Mouse (Mus musculus) cerebral cortex, adult 2 months (tissue): Measurements from ENCODE around the gene Arhgap32.

Source experiments
- WGBS: fragments of 180-500 bp; shearing (Covaris S2); methylation state at CpG from one replicate; pipeline ENCODE4 v1.1.7; 2018; 5-methylcytosine and 5-hydroxymethylcytosine counted together

The Arhgap32 gene

DNA sequence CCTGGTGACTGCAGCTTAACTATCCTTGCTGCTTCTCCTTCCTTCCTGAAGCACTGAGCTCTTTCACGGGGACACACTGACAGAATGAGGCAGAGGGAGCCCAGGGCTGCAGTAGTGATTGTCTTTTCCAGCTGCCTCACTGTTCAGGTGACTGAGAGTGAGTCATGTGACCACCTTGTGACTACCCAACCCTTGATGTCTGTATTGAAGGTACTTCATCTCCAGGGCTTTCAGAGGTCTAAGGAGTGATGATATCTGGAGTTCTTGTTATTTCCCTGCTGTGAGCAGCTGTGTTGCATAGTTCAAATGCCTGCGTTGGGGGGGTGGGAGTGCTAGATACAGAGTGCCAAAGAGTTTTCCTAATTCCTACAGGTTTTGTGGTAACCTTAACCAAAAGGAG is 141.9 kb downstream of the Arhgap32 start:
- 64% methylated on average over 2 of the region's 2 CpGs for WGBS

DNA sequence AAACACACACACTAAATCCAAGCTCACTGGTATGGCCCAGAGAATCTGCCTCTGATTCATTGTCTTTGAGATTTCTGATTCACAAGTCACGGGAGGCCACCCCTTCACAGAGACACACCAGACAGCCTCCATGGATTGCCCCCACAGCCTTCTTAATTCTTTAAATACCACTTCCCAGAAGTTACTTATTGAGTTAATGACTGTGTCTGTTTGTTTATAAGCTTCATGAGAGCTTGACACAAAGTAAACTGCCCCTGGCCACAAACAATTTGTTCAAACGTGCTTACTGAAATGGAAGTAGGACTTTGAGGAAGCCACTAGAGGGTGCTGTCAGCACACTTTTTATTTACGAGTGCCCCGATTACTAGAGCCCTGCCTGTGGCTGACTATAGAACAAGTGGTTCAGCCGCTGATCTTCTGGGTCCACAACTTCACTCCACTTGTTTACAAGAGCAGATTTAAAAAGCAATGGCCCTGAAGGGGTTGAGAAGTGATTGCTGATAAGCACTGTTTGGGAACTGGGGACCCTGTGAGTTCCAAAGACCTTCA is 156.0 kb downstream of the Arhgap32 start:
- 10% methylated on average over 5 of the region's 5 CpGs for WGBS

DNA sequence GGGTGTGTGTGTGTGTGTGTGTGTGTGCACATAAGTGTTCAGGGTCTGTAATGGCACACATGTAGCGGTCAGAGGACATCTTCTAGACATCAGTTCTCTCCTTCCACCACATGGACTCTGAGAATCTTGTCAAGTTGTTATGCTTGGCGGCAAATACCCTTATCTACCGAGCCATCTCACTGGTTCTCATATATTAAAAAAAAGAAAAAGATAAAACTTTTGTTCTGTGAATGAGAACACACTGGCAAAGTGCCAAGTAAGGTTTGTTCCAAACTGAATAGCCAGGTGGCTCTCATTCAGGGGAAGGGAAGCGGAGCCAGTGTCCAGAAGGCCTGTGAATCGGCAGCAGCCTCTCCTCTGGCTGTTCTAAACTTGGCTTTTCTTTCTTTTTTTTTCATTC is 162.1 kb downstream of the Arhgap32 start:
- WGBS = 81% methylated on average over 5 of the region's 5 CpGs

DNA sequence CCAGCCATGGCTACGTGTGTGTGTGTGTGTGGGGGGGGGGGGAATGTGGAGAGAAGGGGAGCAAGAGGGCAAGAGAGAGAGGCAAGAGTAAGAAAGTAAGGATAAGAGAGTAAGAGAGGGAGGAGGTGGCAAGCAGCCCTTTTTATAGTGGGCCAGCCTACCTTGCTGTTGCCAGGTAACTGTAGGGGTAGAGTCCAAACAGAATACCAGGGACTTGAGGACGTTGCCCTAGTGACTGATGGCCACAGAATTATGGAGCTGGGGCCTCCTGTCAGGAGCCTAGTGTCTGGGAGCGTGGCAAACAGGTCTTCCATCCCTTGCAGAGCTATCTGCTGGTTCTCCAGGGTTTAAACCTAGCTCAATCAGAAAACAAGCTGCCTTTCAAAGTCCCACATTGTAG is 163.9 kb downstream of the Arhgap32 start:
- 85% methylated on average over 3 of the region's 3 CpGs for WGBS

DNA sequence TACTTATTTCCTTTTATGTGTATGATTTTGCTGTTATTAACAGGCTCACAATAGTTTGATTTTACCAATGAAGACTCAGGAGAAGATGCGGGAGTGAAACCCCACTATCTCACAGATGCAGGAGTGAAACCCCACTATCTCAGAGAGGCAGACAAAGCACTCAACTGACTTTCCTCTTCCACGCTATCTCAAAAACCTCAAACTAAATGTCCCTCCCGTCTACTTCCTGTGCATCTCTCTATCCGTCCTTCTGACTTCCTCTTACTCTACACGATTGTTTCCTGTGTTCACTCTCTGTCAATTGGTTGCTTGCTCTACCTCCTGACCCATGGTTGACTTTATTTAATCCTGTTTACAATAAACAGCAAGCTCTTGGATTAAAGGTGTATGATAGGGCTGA is 164.5 kb downstream of the Arhgap32 start:
- WGBS = 86% methylated on average over 5 of the region's 5 CpGs

DNA sequence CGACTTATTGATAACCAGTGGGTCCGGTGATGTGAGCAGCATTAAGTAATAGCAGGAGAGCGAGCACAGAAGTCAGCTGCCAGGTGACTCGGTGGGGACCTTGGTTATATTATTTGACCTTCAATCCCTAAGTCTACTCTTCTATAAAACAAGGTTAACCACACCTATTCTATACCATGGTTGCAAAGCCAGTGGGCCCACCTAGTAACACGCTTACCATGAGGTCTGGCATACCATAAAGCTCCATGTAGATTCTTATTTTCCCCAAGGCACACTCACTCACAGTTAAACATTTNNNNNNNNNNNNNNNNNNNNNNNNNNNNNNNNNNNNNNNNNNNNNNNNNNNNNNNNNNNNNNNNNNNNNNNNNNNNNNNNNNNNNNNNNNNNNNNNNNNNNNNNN is 167.7 kb downstream of the Arhgap32 start:
- 96% methylated on average over 5 of the region's 5 CpGs for WGBS

DNA sequence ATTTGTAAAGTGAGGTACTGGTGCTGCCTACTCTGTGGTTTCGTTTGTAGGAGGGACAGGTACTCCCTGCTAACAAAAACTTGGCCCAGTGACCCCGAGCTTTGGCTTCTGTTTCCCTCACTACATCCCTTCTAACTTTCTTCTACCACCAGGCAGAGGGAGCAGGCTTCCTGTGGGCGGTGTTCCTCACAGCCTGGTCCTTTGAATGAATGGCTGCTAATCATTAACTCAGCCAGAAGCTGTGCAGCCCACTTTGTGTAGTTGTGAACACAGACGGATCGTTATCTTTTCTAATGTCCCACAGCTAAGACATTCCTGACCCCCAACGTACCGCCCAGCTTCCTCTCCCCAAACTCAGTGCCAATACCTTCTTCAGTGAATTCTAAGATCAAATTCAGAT is 175.7 kb downstream of the Arhgap32 start:
- 59% methylated on average over 7 of the region's 7 CpGs for WGBS

DNA sequence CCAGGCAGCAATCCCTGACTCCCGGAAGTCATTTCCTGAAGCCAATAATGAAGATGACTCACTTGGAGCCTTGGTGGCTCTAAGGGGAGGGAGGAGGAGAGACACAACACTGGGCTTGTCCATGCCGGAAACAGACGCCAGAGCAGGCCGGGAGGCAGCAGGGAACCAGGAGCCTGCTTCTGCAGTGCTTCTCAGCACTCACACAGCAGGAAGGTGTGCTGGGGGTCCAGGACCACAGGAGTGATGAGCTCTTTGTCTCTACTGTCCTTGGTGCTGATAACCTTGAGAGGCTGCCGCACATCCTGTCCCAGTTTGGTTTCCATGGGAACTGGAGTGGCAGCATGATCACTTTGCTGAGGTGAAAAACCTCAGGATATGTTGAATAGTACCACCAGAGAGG is 176.8 kb downstream of the Arhgap32 start:
- 32% methylated on average over 5 of the region's 5 CpGs for WGBS

DNA sequence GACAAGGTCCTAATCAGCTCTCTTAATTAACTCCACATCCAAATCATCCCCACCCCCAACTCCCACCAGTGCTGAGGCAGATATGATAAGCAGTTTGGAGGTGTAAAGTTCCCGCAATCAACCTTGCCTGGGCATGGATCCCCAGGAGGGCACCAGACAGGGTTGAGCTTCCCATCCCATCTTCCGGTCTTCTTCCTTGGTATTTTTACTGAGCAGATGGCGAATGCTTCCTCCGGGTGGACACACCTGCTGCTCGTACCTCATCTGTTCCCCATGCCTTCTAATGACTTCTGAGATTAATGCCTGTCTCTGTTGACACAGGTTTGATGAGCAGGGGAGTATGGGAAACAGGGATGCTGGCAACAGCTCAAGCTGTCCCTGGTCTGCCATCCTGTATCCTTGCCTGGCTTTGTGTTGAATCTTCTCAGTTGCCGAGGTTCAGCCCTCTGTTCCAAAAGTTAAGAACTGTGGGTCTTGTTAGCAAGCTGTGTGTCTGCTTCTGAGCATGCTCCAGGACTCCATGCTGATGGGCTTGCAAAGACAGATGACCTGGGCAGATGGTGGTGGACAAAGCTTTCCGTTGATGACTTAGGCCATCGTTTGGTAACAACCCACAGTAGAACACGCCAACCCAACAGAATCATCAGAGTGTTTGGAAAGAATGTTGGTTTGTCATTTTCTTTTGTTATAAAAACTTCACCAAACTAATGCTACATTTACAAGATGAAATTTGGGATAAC is 179.3 kb downstream of the Arhgap32 start:
- WGBS = 92% methylated on average over 9 of the region's 9 CpGs

DNA sequence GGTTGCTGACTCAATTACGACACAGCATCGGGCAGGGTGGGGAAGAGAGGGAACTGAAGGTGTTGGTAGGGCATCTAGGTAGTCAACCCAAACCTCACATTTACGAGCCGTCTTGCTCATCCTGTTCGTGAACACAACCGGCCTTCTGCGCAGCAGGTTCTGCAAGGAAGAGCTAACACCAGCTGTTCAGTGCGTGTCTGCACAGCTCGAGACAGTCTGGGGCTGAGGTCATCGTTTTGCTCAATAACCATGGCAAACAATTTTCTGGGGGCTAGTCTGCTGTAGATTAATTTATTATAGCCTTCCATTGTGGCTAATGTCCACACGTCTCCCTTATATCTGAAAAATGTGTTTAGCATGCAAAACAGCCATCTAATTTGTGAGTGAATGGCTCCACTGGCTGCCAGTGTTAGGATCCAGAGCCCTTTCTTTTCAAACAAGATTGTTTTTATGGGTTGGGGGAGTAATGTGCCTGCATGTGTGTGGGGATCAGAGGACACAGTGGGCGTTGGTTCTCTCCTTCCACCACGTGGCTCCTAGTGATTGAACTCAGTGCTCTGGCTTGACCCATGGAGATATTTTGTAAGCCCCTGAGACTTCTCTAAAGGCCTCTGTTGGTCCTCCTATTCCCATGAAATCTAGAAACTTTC is 186.7 kb downstream of the Arhgap32 start:
- WGBS = 61% methylated on average over 13 of the region's 13 CpGs

DNA sequence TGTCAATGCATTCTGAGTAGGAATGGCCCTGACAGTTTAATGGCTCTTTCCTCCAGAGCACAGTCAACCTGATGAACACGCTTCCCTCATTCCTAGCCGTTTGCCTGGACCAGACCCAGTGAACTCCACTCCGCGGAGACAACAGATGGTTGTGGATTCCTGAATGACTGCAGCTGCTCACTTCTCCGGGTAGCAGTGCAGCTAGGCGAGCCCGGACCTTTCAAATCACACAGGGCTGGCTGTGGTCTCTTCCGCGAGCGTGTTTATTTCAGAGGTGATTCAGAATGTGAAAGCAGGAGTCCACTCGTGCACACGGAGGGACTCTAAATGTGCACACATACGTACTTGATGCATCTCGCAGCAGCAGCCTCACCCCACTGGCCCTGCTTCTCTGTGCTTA is 195.8 kb downstream of the Arhgap32 start:
- 35% methylated on average over 14 of the region's 14 CpGs for WGBS

DNA sequence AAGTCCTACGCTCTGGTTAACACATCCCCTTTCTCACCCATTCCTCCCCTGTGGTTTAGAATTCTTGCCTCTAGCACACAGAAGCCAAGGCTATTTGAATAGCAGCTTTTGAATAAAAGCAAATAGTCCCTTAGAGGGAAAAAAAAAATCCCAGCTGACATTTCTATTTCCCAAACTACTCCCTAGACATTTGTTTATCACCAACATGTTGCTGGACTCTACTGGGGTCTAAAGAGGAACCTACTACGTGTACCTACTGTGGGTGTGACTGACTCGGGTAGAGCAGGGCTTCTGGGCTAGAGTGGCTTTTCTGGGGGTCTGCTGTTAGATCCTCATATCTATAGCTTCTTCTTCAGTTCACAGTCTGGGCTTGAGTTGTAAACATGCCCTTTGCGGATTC is 196.3 kb downstream of the Arhgap32 start:
- WGBS = 61% methylated on average over 4 of the region's 4 CpGs

DNA sequence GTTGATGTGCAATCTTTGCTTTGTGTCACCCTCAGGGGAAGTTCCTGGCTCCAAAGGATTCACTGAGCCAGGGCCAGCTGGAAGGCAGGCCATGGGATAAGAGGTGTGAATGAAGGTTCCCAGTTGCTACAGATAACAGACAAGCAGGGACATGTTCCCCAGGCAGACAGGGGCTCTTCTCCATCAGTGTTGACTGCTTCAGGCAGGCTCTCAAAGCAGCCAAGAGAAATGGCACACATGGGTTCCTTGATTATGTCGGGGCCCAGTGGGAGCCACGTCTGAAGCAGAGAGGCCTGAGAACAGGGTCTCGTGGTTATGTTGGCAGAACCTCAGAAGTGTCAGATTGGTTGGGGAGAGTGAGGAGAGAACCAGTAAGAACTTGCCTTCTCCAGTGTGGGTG is 198.1 kb downstream of the Arhgap32 start:
- 86% methylated on average over 3 of the region's 3 CpGs for WGBS

DNA sequence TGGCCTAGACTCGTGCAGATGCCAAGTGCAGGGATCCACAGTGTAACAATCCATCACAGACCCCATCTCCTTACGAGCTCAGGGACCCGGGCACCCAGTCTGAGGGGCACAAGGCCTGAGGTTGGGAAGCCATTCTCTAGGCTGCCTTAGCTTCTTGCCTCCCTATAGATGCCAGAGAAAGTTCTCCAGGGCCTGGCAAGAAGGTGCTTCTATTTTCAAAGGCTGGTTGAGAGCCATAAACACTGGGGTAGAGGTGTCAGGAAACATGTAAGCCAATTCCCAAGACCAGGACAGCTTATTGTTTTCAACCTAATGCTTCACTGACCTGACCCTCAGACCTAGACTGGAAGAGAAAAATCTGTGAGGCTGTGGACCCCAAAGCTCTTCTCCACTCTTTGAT is 200.1 kb downstream of the Arhgap32 start:
- WGBS = 92% methylated on average over 3 of the region's 3 CpGs
